Mouse (Mus musculus): Measurements from ENCODE around the gene Acot10. TPM values are rescaled to one million over a fixed set of nuclear protein-coding genes. Genes with fewer than 3 reads are reported as not detected.
"Not testable (repeated sequence)": the region's sequence is repeated elsewhere in the genome, so short reads cannot be mapped to it uniquely, and the experiment has no call there.

The Acot10 gene
- not detected in 2 replicates for polyA plus RNA-seq (2016; fragmentation: Nextera tagmentation; extraction: Ambion mirVana)

- Histone ChIP-seq H3K9ac (replicated peaks) (no peak within 1 kb of the TSS), H3K27me3 (no peaks in the 10 kb centered on the region), H3K4me3 (replicated peaks) (no peak within 1 kb of the TSS), H3K9me3 (no peaks in the 10 kb centered on the region), H3K36me3 (no peaks in the 10 kb centered on the region), H3K4me2 (no peak within 1 kb of the TSS), H3K27ac (no peak within 1 kb of the TSS), H3K4me1 (replicated peaks) (no peaks in the 10 kb centered on the region)
- ATAC-seq (ENCODE audit: insufficient number of reproducible peaks, insufficient read depth, low FRiP score, low TSS enrichment, low read depth), result no peak
- 91% methylated on average over 10 of the region's 10 CpGs for whole genome bisulfite sequencing
Measured at GRCm38 (mm10) chr15:20666650-20667049, at the start of gene Acot10. Gene Acot10, minus strand, starts transcription at chr15:20666750.

DNA sequence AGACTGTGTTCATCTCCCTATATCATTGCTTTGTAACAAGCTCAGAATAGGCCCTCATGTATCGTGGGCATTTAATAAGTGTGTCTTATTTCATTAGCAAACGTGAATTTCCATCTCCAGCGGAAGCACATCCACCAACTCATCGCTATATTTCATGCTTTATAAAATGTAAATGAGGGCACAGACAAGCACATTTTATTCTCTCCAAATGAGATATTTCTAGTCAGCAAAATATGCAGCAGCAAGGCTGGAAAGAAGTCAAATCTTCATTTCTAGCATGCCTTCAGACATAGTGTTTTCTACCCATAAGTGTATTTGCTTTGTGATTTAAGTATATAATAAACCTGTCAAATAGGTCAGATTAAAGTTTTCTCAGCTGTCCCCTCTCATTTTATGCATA, 45.3 kb upstream of the Acot10 start:
- ATAC-seq (ENCODE audit: insufficient number of reproducible peaks, insufficient read depth, low FRiP score, low TSS enrichment, low read depth), result no peak
- Histone ChIP-seq H3K27me3 (no peaks in the 10 kb centered on the region), H3K4me1 (replicated peaks) (no peaks in the 10 kb centered on the region), H3K4me2 (no peak overlapping the region), H3K9me3 (no peaks in the 10 kb centered on the region), H3K27ac (no peak overlapping the region), H3K9ac (replicated peaks) (no peak overlapping the region), H3K4me3 (replicated peaks) (no peak overlapping the region), H3K36me3 (no peaks in the 10 kb centered on the region)
- WGBS, result 88% methylated on average over 4 of the region's 4 CpGs

- Histone ChIP-seq H3K27ac (no peak overlapping the region), H3K4me3 (replicated peaks) (no peak overlapping the region), H3K4me1 (replicated peaks) (no peaks in the 10 kb centered on the region), H3K27me3 (no peaks in the 10 kb centered on the region), H3K9ac (replicated peaks) (no peak overlapping the region), H3K36me3 (no peaks in the 10 kb centered on the region), H3K4me2 (no peak overlapping the region), H3K9me3 (no peaks in the 10 kb centered on the region)
- ATAC-seq (ENCODE audit: insufficient number of reproducible peaks, insufficient read depth, low FRiP score, low TSS enrichment, low read depth), result no peak
- 80% methylated on average over 5 of the region's 5 CpGs for whole genome bisulfite sequencing
Measured at GRCm38 (mm10) chr15:20696229-20696628, 29.7 kb upstream of the Acot10 start.

DNA sequence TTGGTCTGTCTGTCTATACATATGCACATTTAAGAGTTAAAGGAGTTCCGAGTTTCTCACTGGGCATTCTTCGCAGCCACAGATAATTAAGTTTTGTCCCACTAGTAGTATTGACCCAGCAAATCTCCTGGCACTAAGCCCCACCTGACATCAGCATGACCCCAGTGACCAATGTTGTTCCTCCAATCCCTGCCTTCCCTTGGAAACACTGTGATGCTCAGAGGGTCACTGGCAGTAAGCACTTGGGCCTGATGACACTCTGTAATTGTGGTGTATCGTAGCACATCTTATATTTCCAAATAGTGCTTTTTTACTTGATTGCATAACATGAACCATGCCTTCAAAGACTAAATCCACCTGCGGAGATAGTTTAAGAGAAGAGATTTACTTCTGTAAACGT, 17.6 kb upstream of the Acot10 start:
- Histone ChIP-seq H3K9me3 (no peaks in the 10 kb centered on the region), H3K36me3 (no peaks in the 10 kb centered on the region), H3K4me3 (replicated peaks) (no peak overlapping the region), H3K27me3 (no peaks in the 10 kb centered on the region), H3K27ac (no peak overlapping the region), H3K9ac (replicated peaks) (no peak overlapping the region), H3K4me2 (no peak overlapping the region), H3K4me1 (replicated peaks) (no peaks in the 10 kb centered on the region)
- WGBS, result 78% methylated on average over 5 of the region's 5 CpGs
- no peak for ATAC-seq (ENCODE audit: insufficient number of reproducible peaks, insufficient read depth, low FRiP score, low TSS enrichment, low read depth)

DNA sequence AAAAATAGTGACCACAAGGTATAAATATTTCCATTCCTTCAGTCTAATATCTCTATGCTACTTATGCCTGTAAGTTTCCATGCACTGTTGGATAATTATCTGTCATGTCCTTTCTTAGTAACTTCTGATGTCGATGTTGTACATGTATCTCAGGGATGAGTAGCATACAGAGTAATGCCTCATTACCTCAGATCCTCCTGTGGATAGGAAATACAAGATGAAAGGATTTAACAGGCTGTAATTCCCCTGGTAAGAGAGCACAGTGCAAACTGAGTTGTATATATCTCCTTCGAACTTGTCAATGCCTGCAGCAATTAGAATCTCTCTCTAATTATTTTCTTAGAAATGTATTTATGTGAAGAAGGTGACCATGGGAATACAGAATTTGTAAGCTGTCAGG, 16.2 kb upstream of the Acot10 start:
- 78% methylated on average over 2 of the region's 2 CpGs for WGBS
- no peak for ATAC-seq (ENCODE audit: insufficient number of reproducible peaks, insufficient read depth, low FRiP score, low TSS enrichment, low read depth)
- Histone ChIP-seq H3K27me3 (no peaks in the 10 kb centered on the region), H3K36me3 (no peaks in the 10 kb centered on the region), H3K4me3 (replicated peaks) (no peak overlapping the region), H3K9me3 (no peaks in the 10 kb centered on the region), H3K27ac (no peak overlapping the region), H3K9ac (replicated peaks) (no peak overlapping the region), H3K4me1 (replicated peaks) (no peaks in the 10 kb centered on the region), H3K4me2 (no peak overlapping the region)

GRCm38 (mm10) chr15:20669507-20669906, 3.0 kb upstream of the Acot10 start:
- WGBS, result 60% methylated on average over 2 of the region's 2 CpGs
- not testable (repeated sequence) for H3K36me3 ChIP-seq; H3K4me3 ChIP-seq (replicated peaks); ATAC-seq (ENCODE audit: insufficient number of reproducible peaks, insufficient read depth, low FRiP score, low TSS enrichment, low read depth); H3K9me3 ChIP-seq; H3K27ac ChIP-seq; H3K9ac ChIP-seq (replicated peaks); H3K4me2 ChIP-seq; H3K4me1 ChIP-seq (replicated peaks); H3K27me3 ChIP-seq

- Histone ChIP-seq H3K27me3 (no peaks in the 10 kb centered on the region), H3K9me3 (no peaks in the 10 kb centered on the region), H3K36me3 (no peaks in the 10 kb centered on the region), H3K4me1 (replicated peaks) (no peaks in the 10 kb centered on the region), H3K4me2 (no peak overlapping the region), H3K9ac (replicated peaks) (no peak overlapping the region), H3K27ac (no peak overlapping the region), H3K4me3 (replicated peaks) (no peak overlapping the region)
- 57% methylated on average over 1 of the region's 1 CpGs for whole genome bisulfite sequencing
- ATAC-seq (ENCODE audit: insufficient number of reproducible peaks, insufficient read depth, low FRiP score, low TSS enrichment, low read depth), result no peak
Measured at GRCm38 (mm10) chr15:20667989-20668388, 1.4 kb upstream of the Acot10 start.

- H3K9me3 ChIP-seq, result no peaks in the 10 kb centered on the region
- no peaks in the 10 kb centered on the region for H3K36me3 ChIP-seq
- no peaks in the 10 kb centered on the region for H3K4me1 ChIP-seq (replicated peaks)
- ATAC-seq (ENCODE audit: insufficient number of reproducible peaks, insufficient read depth, low FRiP score, low TSS enrichment, low read depth), result no peak
- no peak overlapping the region for H3K27ac ChIP-seq
- no peak overlapping the region for H3K4me3 ChIP-seq (replicated peaks)
- no peaks in the 10 kb centered on the region for H3K27me3 ChIP-seq
- no peak overlapping the region for H3K4me2 ChIP-seq
- H3K9ac ChIP-seq (replicated peaks), result no peak overlapping the region
Measured at GRCm38 (mm10) chr15:20667350-20667749, 800 bp upstream of the Acot10 start.

DNA sequence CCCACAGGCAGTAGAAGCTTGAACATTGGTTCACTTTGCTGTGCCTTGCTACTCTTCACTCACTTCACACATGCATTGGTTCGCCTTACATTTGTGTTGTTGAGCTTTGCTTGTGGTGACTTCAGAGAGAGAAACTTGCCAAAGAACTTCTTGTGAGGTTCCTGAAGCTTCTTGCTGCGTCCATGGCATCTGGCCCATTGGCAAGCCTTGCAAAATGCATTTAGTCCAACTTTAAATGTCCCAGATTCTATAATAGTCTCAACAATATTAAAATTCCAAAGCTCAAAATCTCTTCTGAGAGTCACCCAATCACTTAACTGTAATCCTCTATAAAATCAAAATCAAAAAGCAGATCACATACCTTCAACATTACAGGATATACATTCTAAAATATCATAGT, 6.3 kb downstream of the Acot10 start:
- no peak overlapping the region for H3K4me3 ChIP-seq (replicated peaks)
- no peaks in the 10 kb centered on the region for H3K27me3 ChIP-seq
- no peak overlapping the region for H3K9ac ChIP-seq (replicated peaks)

DNA sequence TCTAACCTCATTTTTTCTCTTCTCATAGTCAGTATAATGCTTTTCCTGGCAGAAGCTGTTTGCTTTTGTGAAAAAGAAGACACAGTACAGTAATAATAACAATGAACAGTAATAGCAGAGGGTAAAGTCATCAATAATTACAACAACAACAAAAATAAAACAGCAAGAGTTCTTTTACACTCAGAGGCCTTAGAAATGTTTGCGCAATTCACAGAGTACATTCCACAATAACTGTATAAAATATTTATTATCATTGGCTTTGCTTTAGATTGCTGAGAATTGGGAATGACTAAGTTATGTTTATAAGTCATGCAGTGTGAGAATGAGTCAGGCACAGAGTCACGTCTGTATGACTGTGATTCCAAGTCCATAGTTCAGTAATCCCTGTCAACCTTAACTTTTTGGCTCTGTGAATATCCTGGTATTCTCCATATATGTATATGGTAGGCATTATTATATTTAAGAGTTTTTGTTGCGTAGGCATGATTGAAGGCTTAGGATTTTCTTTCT, 23.6 kb downstream of the Acot10 start:
- H3K4me3 ChIP-seq (replicated peaks), result no peak overlapping the region
- H3K9ac ChIP-seq (replicated peaks), result no peak overlapping the region
- no peaks in the 10 kb centered on the region for H3K27me3 ChIP-seq
- H3K36me3 ChIP-seq, result no peaks in the 10 kb centered on the region
- H3K4me2 ChIP-seq, result no peak overlapping the region
- no peaks in the 10 kb centered on the region for H3K9me3 ChIP-seq
- H3K4me1 ChIP-seq (replicated peaks), result no peaks in the 10 kb centered on the region
- H3K27ac ChIP-seq, result no peak overlapping the region
- WGBS, result 91% methylated on average over 3 of the region's 3 CpGs
- ATAC-seq (ENCODE audit: insufficient number of reproducible peaks, insufficient read depth, low FRiP score, low TSS enrichment, low read depth), result no peak

More for the DNA sequence above, 6.3 kb downstream of the Acot10 start:
- Histone ChIP-seq H3K4me2 (no peak overlapping the region), H3K36me3 (no peaks in the 10 kb centered on the region), H3K27ac (no peak overlapping the region), H3K9me3 (no peaks in the 10 kb centered on the region), H3K4me1 (replicated peaks) (no peaks in the 10 kb centered on the region)
- no peak for ATAC-seq (ENCODE audit: insufficient number of reproducible peaks, insufficient read depth, low FRiP score, low TSS enrichment, low read depth)
- 79% methylated on average over 2 of the region's 2 CpGs for WGBS

GRCm38 (mm10) chr15:20639155-20639554, 27.4 kb downstream of the Acot10 start:
- Histone ChIP-seq H3K9ac (replicated peaks) (no peak overlapping the region), H3K9me3 (no peaks in the 10 kb centered on the region)
- WGBS, result 68% methylated on average over 2 of the region's 2 CpGs

DNA sequence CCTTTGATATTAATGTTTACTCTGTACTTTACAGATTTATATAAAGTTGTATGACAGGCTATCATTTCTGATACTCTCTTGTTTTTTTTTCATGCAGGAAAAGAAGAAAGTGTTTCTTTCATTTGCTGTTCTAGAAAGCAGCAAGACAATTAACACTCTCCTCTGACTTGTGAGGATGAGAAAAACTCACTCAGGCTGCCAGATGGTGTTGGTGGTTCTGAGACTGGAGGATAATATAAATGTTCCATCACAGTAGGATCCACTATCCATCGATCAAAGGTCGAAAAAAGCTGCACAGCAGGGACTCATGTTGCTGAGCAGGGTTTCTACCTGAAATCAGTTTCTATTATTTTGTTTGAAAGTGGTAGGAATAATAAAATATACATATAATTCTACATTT, 32.0 kb downstream of the Acot10 start:
- ATAC-seq (ENCODE audit: insufficient number of reproducible peaks, insufficient read depth, low FRiP score, low TSS enrichment, low read depth), result no peak
- no peaks in the 10 kb centered on the region for H3K4me1 ChIP-seq (replicated peaks)
- 67% methylated on average over 2 of the region's 2 CpGs for WGBS
- H3K27me3 ChIP-seq, result no peaks in the 10 kb centered on the region
- H3K36me3 ChIP-seq, result no peaks in the 10 kb centered on the region
- no peak overlapping the region for H3K4me3 ChIP-seq (replicated peaks)
- no peak overlapping the region for H3K27ac ChIP-seq
- no peak overlapping the region for H3K4me2 ChIP-seq
- no peak overlapping the region for H3K9ac ChIP-seq (replicated peaks)
- H3K9me3 ChIP-seq, result no peaks in the 10 kb centered on the region

More at GRCm38 (mm10) chr15:20639155-20639554, 27.4 kb downstream of the Acot10 start:
- Histone ChIP-seq H3K27me3 (no peaks in the 10 kb centered on the region), H3K36me3 (no peaks in the 10 kb centered on the region), H3K4me1 (replicated peaks) (no peaks in the 10 kb centered on the region), H3K27ac (no peak overlapping the region), H3K4me2 (no peak overlapping the region), H3K4me3 (replicated peaks) (no peak overlapping the region)
- no peak for ATAC-seq (ENCODE audit: insufficient number of reproducible peaks, insufficient read depth, low FRiP score, low TSS enrichment, low read depth)
